Mouse (Mus musculus) cerebellum, adult (tissue): ENCODE measurements around the gene Ndufa3.
"Not testable (repeated sequence)": the region's sequence is repeated elsewhere in the genome, so short reads cannot be mapped to it uniquely, and the experiment has no call there.

Experiments used
- ATAC-seq: cut with Nextera tagmentation; 2 replicates; pipeline ENCODE4 v1.9.2; 2017; ENCODE audit warnings: mild to moderate bottlenecking, moderate library complexity, mixed read lengths; ENCODE audit not compliant: insufficient number of reproducible peaks, low FRiP score, low TSS enrichment

The Ndufa3 gene

DNA sequence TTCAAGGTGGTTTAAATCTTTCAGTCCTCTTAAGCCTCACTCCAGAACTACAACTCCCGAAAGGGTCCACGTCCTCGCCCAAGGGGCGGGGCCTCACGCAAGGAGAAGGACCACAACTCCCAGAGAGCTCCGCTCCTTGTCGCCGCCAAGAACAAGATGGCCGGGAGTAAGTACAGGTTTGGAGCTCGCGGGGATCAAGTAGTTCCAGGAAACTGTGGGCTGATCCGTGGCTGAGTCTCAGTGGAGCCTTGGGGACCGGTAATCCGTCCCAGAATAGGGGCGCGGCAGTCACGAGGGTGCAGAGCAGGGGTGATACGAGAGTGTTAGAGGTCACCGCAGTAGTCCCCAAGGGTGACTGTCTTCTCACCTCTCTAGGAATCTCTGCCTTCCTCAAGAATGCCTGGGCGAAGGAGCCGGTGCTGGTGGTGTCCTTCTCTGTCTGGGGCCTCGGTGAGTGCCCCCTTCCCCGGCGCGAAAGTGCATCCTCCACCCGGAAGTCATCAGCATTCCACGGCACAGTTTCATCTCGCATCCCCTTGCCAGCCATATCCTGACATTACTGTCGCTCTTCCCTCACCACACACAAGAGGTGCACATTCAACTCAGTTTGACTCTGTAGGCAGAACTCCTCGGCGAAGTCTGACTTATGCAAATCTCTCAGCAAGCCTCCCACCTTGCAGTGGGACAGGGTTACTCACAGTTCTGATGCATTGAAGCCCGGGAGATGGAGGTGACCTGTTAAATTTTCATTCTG lies at the start of gene Ndufa3:
Gene Ndufa3 (plus strand): TSS at position 132 of the 754 bp plus-strand sequence.
- ATAC-seq = peak; percentile 98

DNA sequence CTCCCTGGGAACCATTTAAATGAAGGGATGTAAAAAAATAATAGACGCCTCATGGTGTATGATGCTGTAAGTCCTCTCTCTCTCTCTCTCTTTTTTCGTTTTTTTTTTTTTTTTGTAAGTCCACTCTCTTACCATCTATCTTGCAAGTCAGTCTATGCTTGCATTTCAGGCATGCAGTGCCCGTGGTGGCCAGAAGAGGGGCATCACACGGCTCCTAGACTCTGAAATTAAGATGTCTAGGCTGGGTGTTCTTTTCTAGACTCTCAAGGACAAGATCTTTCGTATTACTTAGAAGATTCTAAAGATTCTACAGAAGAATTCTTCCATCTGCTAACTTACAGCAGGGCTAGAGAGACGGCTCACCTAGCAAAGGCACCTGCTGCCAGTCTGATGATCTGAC lies 47.4 kb upstream of the Ndufa3 start:
- no peak for ATAC-seq

- ATAC-seq = not testable (repeated sequence)
These were observed 46.6 kb upstream of the Ndufa3 start for GRCm38 (mm10) chr7:3570580-3570979.

GRCm38 (mm10) chr7:3571847-3572246 lies 45.3 kb upstream of the Ndufa3 start:
- no peak for ATAC-seq

GRCm38 (mm10) chr7:3574216-3574615 lies 43.0 kb upstream of the Ndufa3 start:
- no peak for ATAC-seq

GRCm38 (mm10) chr7:3576354-3577124 lies 40.6 kb upstream of the Ndufa3 start:
- ATAC-seq = no peak

- no peak for ATAC-seq
These were observed 39.0 kb upstream of the Ndufa3 start for GRCm38 (mm10) chr7:3578196-3578595.

- ATAC-seq = no peak
These were observed 38.1 kb upstream of the Ndufa3 start for GRCm38 (mm10) chr7:3578952-3579546.

GRCm38 (mm10) chr7:3580029-3580428 lies 37.1 kb upstream of the Ndufa3 start:
- no peak for ATAC-seq

GRCm38 (mm10) chr7:3585763-3586162 lies 31.4 kb upstream of the Ndufa3 start:
- no peak for ATAC-seq

- no peak for ATAC-seq
These were observed 30.9 kb upstream of the Ndufa3 start for GRCm38 (mm10) chr7:3586255-3586654.

- ATAC-seq = no peak
These were observed 29.9 kb upstream of the Ndufa3 start for GRCm38 (mm10) chr7:3587292-3587691.

DNA sequence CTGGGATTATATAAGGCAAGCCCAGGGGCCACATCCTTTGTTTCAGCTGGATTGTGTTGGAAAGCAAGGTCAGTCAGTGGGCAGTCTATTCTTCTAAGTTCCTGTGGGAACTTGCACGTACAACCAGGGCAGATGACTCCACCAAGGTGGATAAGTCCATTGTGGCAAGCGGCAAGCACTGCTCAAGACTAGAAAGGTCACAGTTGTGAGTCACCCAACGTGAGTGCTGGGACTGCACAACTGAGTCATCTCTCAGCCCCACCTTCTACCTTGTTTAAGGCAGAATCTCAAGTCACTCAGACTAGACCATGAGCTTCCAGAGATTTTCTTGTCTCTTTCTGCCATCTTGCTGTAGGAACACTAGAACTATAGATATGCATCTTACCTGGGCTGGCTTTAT lies 26.6 kb upstream of the Ndufa3 start:
- no peak for ATAC-seq

- no peak for ATAC-seq
These were observed 25.6 kb upstream of the Ndufa3 start for GRCm38 (mm10) chr7:3591534-3591933.

DNA sequence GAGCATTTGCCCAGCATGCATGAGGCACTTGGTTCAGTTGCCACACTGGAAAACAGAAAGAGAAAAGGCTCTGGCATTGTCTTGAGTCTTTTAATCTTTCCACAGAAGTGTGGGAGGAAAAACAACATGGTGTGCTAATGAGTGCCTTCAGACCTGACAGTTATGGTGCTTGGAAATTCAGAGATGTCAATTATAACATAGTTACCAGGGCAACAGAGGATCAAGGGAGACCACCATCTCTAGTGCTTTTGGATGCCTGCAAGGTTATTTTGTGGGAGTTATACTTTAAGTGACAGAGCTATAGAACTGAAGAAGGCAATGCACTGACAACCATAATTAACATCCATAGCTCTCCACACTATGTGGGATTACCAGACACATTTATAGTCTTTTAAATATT lies 23.3 kb upstream of the Ndufa3 start:
- no peak for ATAC-seq

GRCm38 (mm10) chr7:3594686-3595085 lies 22.5 kb upstream of the Ndufa3 start:
- no peak for ATAC-seq

DNA sequence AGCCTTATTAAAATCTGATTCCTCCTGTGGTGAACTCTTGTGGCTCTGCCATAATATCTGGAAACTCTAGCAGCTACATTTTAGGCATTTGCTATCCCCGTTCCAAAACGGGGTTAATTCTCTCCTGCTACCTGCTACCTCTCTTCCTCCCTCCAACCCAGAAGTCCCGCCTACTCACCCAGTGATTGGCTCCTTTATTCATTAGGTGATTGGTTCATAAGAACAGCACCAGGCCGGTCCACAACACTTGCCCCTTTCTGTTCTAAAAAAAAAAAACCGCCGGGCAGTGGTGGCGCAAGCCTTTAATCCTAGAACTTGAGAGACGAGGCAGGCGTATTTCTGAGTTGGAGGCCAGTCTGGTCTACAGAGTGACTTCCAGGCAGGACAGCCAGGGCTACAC lies 22.0 kb upstream of the Ndufa3 start:
- no peak for ATAC-seq

- ATAC-seq = not testable (repeated sequence)
These were observed 19.4 kb upstream of the Ndufa3 start for GRCm38 (mm10) chr7:3597755-3598154.

DNA sequence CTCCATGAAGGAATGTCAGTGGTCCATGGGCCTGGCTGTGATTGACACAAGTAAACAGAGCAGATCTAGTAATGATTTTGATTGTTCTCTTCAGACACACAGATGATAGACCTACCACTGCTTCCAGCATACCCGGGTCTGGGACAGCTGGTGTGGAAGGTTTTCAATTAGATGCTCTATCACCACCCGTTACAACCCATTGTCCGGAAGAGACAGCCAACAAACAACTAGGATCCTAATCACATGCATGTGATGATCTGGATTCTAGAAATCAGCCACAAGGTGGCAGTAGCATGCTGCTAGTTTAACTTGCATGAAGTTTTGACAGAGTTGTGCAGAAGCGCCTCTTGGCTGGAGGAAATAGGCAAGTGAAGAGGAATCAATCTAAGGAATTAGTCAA lies 16.1 kb upstream of the Ndufa3 start:
- ATAC-seq = no peak

DNA sequence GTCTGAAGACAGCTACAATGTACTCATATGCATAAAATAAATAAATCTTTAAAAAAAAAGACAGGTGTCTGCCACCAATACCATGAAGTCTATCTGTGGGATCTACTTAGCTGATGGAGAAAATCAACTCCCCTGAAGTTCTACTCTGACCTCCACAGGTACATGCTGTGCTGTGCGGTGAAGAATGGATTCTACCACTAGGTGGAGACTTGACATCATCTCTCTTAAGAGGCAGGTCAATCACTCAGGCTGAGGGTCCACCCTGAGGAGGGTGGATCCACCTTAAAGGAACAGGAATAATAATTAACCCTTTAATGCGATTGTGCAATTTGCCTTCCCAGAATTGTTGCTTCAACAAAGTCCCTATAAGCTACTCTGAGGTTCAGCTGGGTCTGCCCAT lies 10.4 kb upstream of the Ndufa3 start:
- no peak for ATAC-seq

DNA sequence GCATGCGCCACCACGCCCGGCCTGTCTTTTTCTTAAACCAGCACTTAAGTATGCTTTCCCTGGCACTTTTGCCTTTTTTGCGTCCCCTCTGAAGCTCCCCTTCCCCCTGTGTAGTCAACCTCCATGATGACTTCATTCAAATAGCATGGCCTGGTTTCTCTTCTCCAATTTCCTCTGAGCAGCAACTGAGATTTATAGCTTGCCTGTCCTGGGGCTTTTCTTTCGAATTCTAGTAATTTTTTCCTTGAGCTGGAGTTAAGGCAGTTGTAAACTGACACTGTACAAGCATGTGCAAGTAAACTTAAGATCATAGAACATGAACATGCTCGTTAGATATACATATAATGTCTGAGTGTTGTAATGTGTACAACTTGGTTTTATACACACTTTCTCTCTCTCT lies 9.8 kb upstream of the Ndufa3 start:
- ATAC-seq = no peak
